18 mouse cellular contexts compared by ENCODE assay signal in the genomic region with DNA sequence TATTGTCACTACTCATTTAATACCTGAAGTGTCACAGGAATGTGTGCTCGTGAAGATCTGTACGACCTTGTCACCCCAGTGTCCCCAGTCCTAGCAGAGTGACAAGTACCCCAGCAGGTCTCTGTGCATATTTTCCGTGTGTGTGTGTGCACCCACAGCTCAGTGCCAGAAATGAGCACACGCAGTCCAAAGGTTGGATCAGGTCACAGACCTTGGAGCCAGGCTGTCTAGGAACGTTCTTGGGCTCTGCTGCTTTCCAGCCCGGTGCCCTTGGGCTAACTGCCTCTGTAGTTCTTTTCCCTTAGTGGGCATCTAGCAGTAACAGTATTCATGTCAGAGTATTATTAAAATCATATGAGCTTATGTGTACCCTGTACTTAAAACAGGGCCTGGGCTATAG. TPM values are rescaled to one million over a fixed set of nuclear protein-coding genes. Genes with fewer than 3 reads are reported as not detected.
DNase-seq lines count a peak whose midpoint lies in the region; ATAC-seq lines count a peak whose summit lies in the region.
"Had no signal": no experiment of that assay in that cellular context is flagged by ENCODE, and none has a peak within 500 bp of the region (broad histone marks: within the 10 kb centered on the region; RNA-seq: fewer than 3 reads in every experiment).

No protein-coding gene starts in this region.

- H3K4me3 ChIP-seq in liver, embryonic 12.5 days, result no peak overlapping the region
- H3K4me3 ChIP-seq in liver, embryonic 11.5 days (ENCODE audit: low read depth, low read length), result no peak overlapping the region
- H3K4me3 ChIP-seq in liver, embryonic 15.5 days (replicated peaks), result no peak overlapping the region
- H3K4me3 ChIP-seq: embryonic facial prominence, embryonic 15.5 days; erythroblast, embryonic 14.5 days; forebrain, embryonic 10.5 days; heart, embryonic 13.5 days had no signal

- 80% methylated on average over 6 of the region's 6 CpGs for WGBS in liver, embryonic 12.5 days (ENCODE audit: insufficient replicate concordance)
- WGBS in liver, embryonic 11.5 days, result 79% methylated on average over 6 of the region's 6 CpGs
- WGBS in liver, embryonic 15.5 days (ENCODE audit: insufficient replicate concordance), result 62% methylated on average over 6 of the region's 6 CpGs

- ATAC-seq in liver, embryonic 12.5 days, result peak; percentile 11; the same call in 1 of the 2 replicates
- ATAC-seq in liver, embryonic 11.5 days (replicated peaks; ENCODE audit: low FRiP score), result no peak
- 0 out of 2 replicates have a peak, but pooled peaks have one; percentile 6 for ATAC-seq in liver, embryonic 15.5 days (ENCODE audit: insufficient read depth)
- ATAC-seq: forebrain, embryonic 14.5 days had no signal

- DNase-seq in kidney, adult 9 months, result peak; percentile 16
- no peak for DNase-seq in kidney, postnatal 10 days
- no peak for DNase-seq in liver, embryonic 11.5 days (ENCODE audit: low spot score)
- DNase-seq in left cerebral cortex, postnatal 10 days (ENCODE audit: extremely low spot score in 1 of 2, low spot score in 2 of 2), result no peak
- DNase-seq in layer of hippocampus, postnatal 10 days (ENCODE audit: low spot score in 2 of 2), result no peak
- DNase-seq: adrenal gland, adult 2 months; cerebellum, adult 11 months; gastrocnemius, postnatal 36 days; heart, adult 11 months; heart, postnatal 36 days had no signal

- no peaks in the 10 kb centered on the region for H3K36me3 ChIP-seq in liver, embryonic 12.5 days
- H3K36me3 ChIP-seq in liver, embryonic 11.5 days (ENCODE audit: control insufficient read depth, insufficient read depth, low read length), result no peaks in the 10 kb centered on the region
- H3K36me3 ChIP-seq in liver, embryonic 15.5 days (replicated peaks), result no peaks in the 10 kb centered on the region
- H3K36me3 ChIP-seq: embryonic facial prominence, embryonic 15.5 days; forebrain, embryonic 10.5 days; heart, embryonic 13.5 days had no signal

- intact Hi-C loops in left cerebral cortex, postnatal 10 days (cut with DNase I), result no loop called here

- peaks cover 24% of the 10 kb centered on the region; the same call in 1 of the 2 replicates for H3K27me3 ChIP-seq in liver, embryonic 12.5 days (replicated peaks)
- no peaks in the 10 kb centered on the region for H3K27me3 ChIP-seq in liver, embryonic 11.5 days (replicated peaks; ENCODE audit: control insufficient read depth, insufficient read depth, low read length)
- peaks cover 15% of the 10 kb centered on the region; the same call in 1 of the 2 replicates for H3K27me3 ChIP-seq in liver, embryonic 15.5 days
- H3K27me3 ChIP-seq: embryonic facial prominence, embryonic 15.5 days had no signal

- no peak overlapping the region for H3K9ac ChIP-seq in liver, embryonic 12.5 days
- H3K9ac ChIP-seq in liver, embryonic 11.5 days (ENCODE audit: low read depth, low read length), result no peak overlapping the region
- H3K9ac ChIP-seq in liver, embryonic 15.5 days, result no peak overlapping the region
- H3K9ac ChIP-seq: embryonic facial prominence, embryonic 15.5 days; heart, embryonic 13.5 days had no signal

- no peaks in the 10 kb centered on the region for H3K9me3 ChIP-seq in liver, embryonic 12.5 days (replicated peaks)
- no peaks in the 10 kb centered on the region for H3K9me3 ChIP-seq in liver, embryonic 11.5 days (ENCODE audit: control insufficient read depth, low read length)
- H3K9me3 ChIP-seq in liver, embryonic 15.5 days (replicated peaks), result no peaks in the 10 kb centered on the region
- H3K9me3 ChIP-seq: embryonic facial prominence, embryonic 15.5 days; forebrain, embryonic 10.5 days; heart, embryonic 13.5 days had no signal

- peaks cover 51% of the 10 kb centered on the region for H3K4me1 ChIP-seq in liver, embryonic 12.5 days
- H3K4me1 ChIP-seq in liver, embryonic 11.5 days (replicated peaks; ENCODE audit: control insufficient read depth, insufficient read depth, low read length), result peaks cover 7% of the 10 kb centered on the region
- peaks cover 36% of the 10 kb centered on the region for H3K4me1 ChIP-seq in liver, embryonic 15.5 days (replicated peaks)
- H3K4me1 ChIP-seq: embryonic facial prominence, embryonic 15.5 days; forebrain, embryonic 10.5 days had no signal

- H3K27ac ChIP-seq in liver, embryonic 12.5 days, result no peak overlapping the region
- H3K27ac ChIP-seq in liver, embryonic 11.5 days (ENCODE audit: low read depth, low read length), result no peak overlapping the region
- no peak overlapping the region for H3K27ac ChIP-seq in liver, embryonic 15.5 days (replicated peaks)
- H3K27ac ChIP-seq: embryonic facial prominence, embryonic 15.5 days; forebrain, embryonic 10.5 days; heart, embryonic 13.5 days had no signal

- no peak overlapping the region for H3K4me2 ChIP-seq in liver, embryonic 12.5 days
- H3K4me2 ChIP-seq in liver, embryonic 11.5 days, result no peak overlapping the region
- no peak overlapping the region for H3K4me2 ChIP-seq in liver, embryonic 15.5 days
- H3K4me2 ChIP-seq: embryonic facial prominence, embryonic 15.5 days; heart, embryonic 13.5 days had no signal

RNA-seq across cellular contexts. Expression of a gene that starts 1.6 kb away (rescaled TPM):
- polyA plus RNA-seq in liver, embryonic 12.5 days (2016; fragmentation: Nextera tagmentation; extraction: Ambion mirVana), result 1.3 and 1.7 TPM in 2 replicates
- polyA plus RNA-seq in liver, embryonic 11.5 days (2014; fragmentation: Nextera tagmentation; extraction: Ambion mirVana), result 1.5 and 1.6 TPM in 2 replicates
- 0.40 and 0.54 TPM in 2 replicates for polyA plus RNA-seq in liver, embryonic 15.5 days (2015; fragmentation: Nextera tagmentation; extraction: Ambion mirVana)
- under 1 TPM; 0.53 to 0.77 TPM for total RNA-seq in left cerebral cortex, postnatal 10 days (2021)
- 1 to 10 TPM in 1 of 2 experiments, under 1 TPM in 1; 0.56 to 5.3 TPM for total RNA-seq in layer of hippocampus, postnatal 10 days (2021)
- total RNA-seq: common myeloid progenitor, adult 5-6 weeks had no signal
- polyA plus RNA-seq: erythroblast, embryonic 14.5 days had no signal

RNA-seq across cellular contexts. Expression of a gene that starts 16.4 kb away (rescaled TPM):
- 14.3 and 15.9 TPM in 2 replicates for polyA plus RNA-seq in liver, embryonic 12.5 days (2016; fragmentation: Nextera tagmentation; extraction: Ambion mirVana)
- 21.6 and 21.9 TPM in 2 replicates for polyA plus RNA-seq in liver, embryonic 11.5 days (2014; fragmentation: Nextera tagmentation; extraction: Ambion mirVana)
- polyA plus RNA-seq in liver, embryonic 15.5 days (2015; fragmentation: Nextera tagmentation; extraction: Ambion mirVana), result 9.1 and 9.3 TPM in 2 replicates
- 10 to 100 TPM; 49.3 to 53.5 TPM for total RNA-seq in left cerebral cortex, postnatal 10 days (2021)
- total RNA-seq in layer of hippocampus, postnatal 10 days (2021), result 10 to 100 TPM; 40.4 to 43.8 TPM
